Mouse (Mus musculus): ENCODE measurements around the gene Itpk1. TPM values are rescaled to one million over a fixed set of nuclear protein-coding genes. Genes with fewer than 3 reads are reported as not detected.

Itpk1 gene
- polyA plus RNA-seq, 1 experiment from 2014 or later, result 21.9 TPM

- Histone ChIP-seq H3K27me3 (ENCODE audit: control insufficient read depth, insufficient read depth, low read length) (no peaks in the 10 kb centered on the region), H3K4me3 (replicated peaks; ENCODE audit: low read length) (no peak overlapping the region), H3K9ac (ENCODE audit: low read length) (no peak overlapping the region), H3K4me2 (ENCODE audit: low read depth, low read length) (no peak overlapping the region), H3K9me3 (replicated peaks; ENCODE audit: control insufficient read depth, low read length) (no peaks in the 10 kb centered on the region), H3K36me3 (ENCODE audit: control insufficient read depth, insufficient read depth, low read length) (no peaks in the 10 kb centered on the region), H3K27ac (ENCODE audit: low read length) (no peak overlapping the region), H3K4me1 (ENCODE audit: control insufficient read depth, insufficient read depth, low read length) (no peaks in the 10 kb centered on the region)
- ATAC-seq (ENCODE audit: insufficient read depth, low FRiP score), result no peak
- WGBS, result 54% methylated on average over 6 of the region's 6 CpGs
Measured at GRCm38 (mm10) chr12:102545122-102545521, 159.6 kb downstream of the Itpk1 start.

DNA sequence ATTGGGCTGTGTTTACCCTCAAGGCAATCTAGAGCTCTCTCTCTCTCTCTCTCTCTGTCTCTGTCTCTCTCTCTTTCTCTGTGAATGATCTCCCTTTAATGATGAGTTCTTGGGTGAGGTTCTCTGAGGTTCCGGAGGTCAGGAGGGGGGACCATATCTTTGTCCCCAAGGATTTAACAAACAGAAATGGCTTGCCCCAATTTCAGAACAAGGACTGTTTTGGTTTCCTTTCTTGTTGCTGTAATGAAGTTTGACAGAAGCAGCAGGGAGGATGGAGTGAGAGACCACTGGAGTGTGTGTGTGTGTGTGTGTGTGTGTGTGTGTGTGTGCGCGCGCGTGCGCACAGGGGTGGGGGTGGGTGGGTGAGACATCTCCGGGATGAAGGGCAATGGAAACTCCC lies 163.6 kb downstream of the Itpk1 start:
- no peak overlapping the region for H3K4me2 ChIP-seq (ENCODE audit: low read depth, low read length)
- WGBS, result 98% methylated on average over 7 of the region's 7 CpGs
- H3K27me3 ChIP-seq (ENCODE audit: control insufficient read depth, insufficient read depth, low read length), result no peaks in the 10 kb centered on the region
- H3K4me3 ChIP-seq (replicated peaks; ENCODE audit: low read length), result no peak overlapping the region
- no peaks in the 10 kb centered on the region for H3K9me3 ChIP-seq (replicated peaks; ENCODE audit: control insufficient read depth, low read length)
- H3K4me1 ChIP-seq (ENCODE audit: control insufficient read depth, insufficient read depth, low read length), result no peaks in the 10 kb centered on the region
- H3K27ac ChIP-seq (ENCODE audit: low read length), result no peak overlapping the region
- H3K9ac ChIP-seq (ENCODE audit: low read length), result no peak overlapping the region
- ATAC-seq (ENCODE audit: insufficient read depth, low FRiP score), result no peak
- H3K36me3 ChIP-seq (ENCODE audit: control insufficient read depth, insufficient read depth, low read length), result no peaks in the 10 kb centered on the region

DNA sequence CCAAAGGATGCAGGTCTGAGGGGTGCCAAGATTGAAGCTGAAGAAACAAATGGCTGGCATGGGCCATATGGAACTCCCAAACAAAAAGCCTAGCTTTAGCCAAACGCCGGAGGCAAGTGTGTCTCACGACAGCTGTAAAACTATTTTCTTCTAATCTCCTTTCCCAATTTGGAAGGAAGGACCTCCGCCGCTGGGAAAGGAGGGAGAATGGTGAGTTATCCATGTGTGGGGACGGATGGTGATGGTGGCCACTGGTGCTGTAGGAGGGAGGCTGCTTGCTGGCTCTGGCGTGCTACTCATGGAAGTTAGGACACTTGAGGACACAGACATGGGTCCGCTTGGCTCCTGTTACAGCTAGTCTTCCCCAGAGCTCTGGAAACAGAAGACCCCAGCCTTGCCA lies 164.5 kb downstream of the Itpk1 start:
- no peaks in the 10 kb centered on the region for H3K9me3 ChIP-seq (replicated peaks; ENCODE audit: control insufficient read depth, low read length)
- H3K27me3 ChIP-seq (ENCODE audit: control insufficient read depth, insufficient read depth, low read length), result no peaks in the 10 kb centered on the region
- H3K9ac ChIP-seq (ENCODE audit: low read length), result no peak overlapping the region
- no peaks in the 10 kb centered on the region for H3K4me1 ChIP-seq (ENCODE audit: control insufficient read depth, insufficient read depth, low read length)
- no peak overlapping the region for H3K4me2 ChIP-seq (ENCODE audit: low read depth, low read length)
- no peaks in the 10 kb centered on the region for H3K36me3 ChIP-seq (ENCODE audit: control insufficient read depth, insufficient read depth, low read length)
- 77% methylated on average over 8 of the region's 8 CpGs for WGBS
- no peak for ATAC-seq (ENCODE audit: insufficient read depth, low FRiP score)
- no peak overlapping the region for H3K4me3 ChIP-seq (replicated peaks; ENCODE audit: low read length)
- no peak overlapping the region for H3K27ac ChIP-seq (ENCODE audit: low read length)

GRCm38 (mm10) chr12:102535796-102536195 lies 168.9 kb downstream of the Itpk1 start:
- no peaks in the 10 kb centered on the region for H3K27me3 ChIP-seq (ENCODE audit: control insufficient read depth, insufficient read depth, low read length)
- no peaks in the 10 kb centered on the region for H3K9me3 ChIP-seq (replicated peaks; ENCODE audit: control insufficient read depth, low read length)
- no peaks in the 10 kb centered on the region for H3K4me1 ChIP-seq (ENCODE audit: control insufficient read depth, insufficient read depth, low read length)
- no peak overlapping the region for H3K4me3 ChIP-seq (replicated peaks; ENCODE audit: low read length)
- H3K9ac ChIP-seq (ENCODE audit: low read length), result no peak overlapping the region
- 31% methylated on average over 1 of the region's 1 CpGs for WGBS
- H3K36me3 ChIP-seq (ENCODE audit: control insufficient read depth, insufficient read depth, low read length), result no peaks in the 10 kb centered on the region
- no peak overlapping the region for H3K27ac ChIP-seq (ENCODE audit: low read length)
- H3K4me2 ChIP-seq (ENCODE audit: low read depth, low read length), result no peak overlapping the region
- ATAC-seq (ENCODE audit: insufficient read depth, low FRiP score), result no peak

GRCm38 (mm10) chr12:102527989-102528388 lies 176.7 kb downstream of the Itpk1 start:
- 69% methylated on average over 5 of the region's 5 CpGs for WGBS
- Histone ChIP-seq H3K9me3 (replicated peaks; ENCODE audit: control insufficient read depth, low read length) (no peaks in the 10 kb centered on the region), H3K27me3 (ENCODE audit: control insufficient read depth, insufficient read depth, low read length) (no peaks in the 10 kb centered on the region), H3K4me1 (ENCODE audit: control insufficient read depth, insufficient read depth, low read length) (no peaks in the 10 kb centered on the region), H3K36me3 (ENCODE audit: control insufficient read depth, insufficient read depth, low read length) (no peaks in the 10 kb centered on the region), H3K4me3 (replicated peaks; ENCODE audit: low read length) (no peak overlapping the region), H3K4me2 (ENCODE audit: low read depth, low read length) (no peak overlapping the region), H3K27ac (ENCODE audit: low read length) (no peak overlapping the region), H3K9ac (ENCODE audit: low read length) (no peak overlapping the region)
- no peak for ATAC-seq (ENCODE audit: insufficient read depth, low FRiP score)

GRCm38 (mm10) chr12:102524760-102525159 lies 180.0 kb downstream of the Itpk1 start:
- H3K4me2 ChIP-seq (ENCODE audit: low read depth, low read length), result no peak overlapping the region
- no peak overlapping the region; the same call in none of the 2 replicates for H3K27ac ChIP-seq (ENCODE audit: low read length)
- no peak overlapping the region for H3K4me3 ChIP-seq (replicated peaks; ENCODE audit: low read length)
- no peaks in the 10 kb centered on the region for H3K9me3 ChIP-seq (replicated peaks; ENCODE audit: control insufficient read depth, low read length)
- 21% methylated on average over 6 of the region's 6 CpGs for WGBS
- H3K4me1 ChIP-seq (ENCODE audit: control insufficient read depth, insufficient read depth, low read length), result peaks cover 7% of the 10 kb centered on the region
- H3K27me3 ChIP-seq (ENCODE audit: control insufficient read depth, insufficient read depth, low read length), result no peaks in the 10 kb centered on the region
- H3K36me3 ChIP-seq (ENCODE audit: control insufficient read depth, insufficient read depth, low read length), result no peaks in the 10 kb centered on the region
- ATAC-seq (ENCODE audit: insufficient read depth, low FRiP score), result no peak
- H3K9ac ChIP-seq (ENCODE audit: low read length), result no peak overlapping the region

DNA sequence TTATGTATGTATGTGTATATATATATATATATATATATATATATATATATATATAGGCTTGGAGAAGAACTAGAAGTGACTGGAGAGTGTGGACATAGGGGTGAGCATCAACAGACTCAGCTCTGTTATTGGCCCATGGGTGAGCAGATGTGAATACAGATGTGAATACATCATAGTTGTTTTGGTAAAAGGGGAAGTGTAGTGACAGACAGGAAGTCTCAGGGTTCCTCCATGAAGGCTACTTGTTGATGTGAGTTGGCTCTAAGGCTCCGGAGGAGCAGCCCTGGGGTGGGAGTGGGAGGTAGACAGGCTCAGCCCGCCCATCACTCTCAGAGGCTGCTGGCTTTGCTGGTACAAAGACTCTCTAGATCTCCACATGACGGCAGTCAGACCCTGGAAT lies 180.5 kb downstream of the Itpk1 start:
- H3K9ac ChIP-seq (ENCODE audit: low read length), result no peak overlapping the region

GRCm38 (mm10) chr12:102521777-102522319 lies 182.9 kb downstream of the Itpk1 start:
- H3K9ac ChIP-seq (ENCODE audit: low read length), result no peak overlapping the region
- H3K4me3 ChIP-seq (replicated peaks; ENCODE audit: low read length), result no peak overlapping the region
- peak; percentile 79 for ATAC-seq (ENCODE audit: insufficient read depth, low FRiP score)
- WGBS, result 20% methylated on average over 13 of the region's 13 CpGs
- peaks cover 7% of the 10 kb centered on the region for H3K4me1 ChIP-seq (ENCODE audit: control insufficient read depth, insufficient read depth, low read length)
- no peak overlapping the region for H3K4me2 ChIP-seq (ENCODE audit: low read depth, low read length)
- no peak overlapping the region for H3K27ac ChIP-seq (ENCODE audit: low read length)
- H3K27me3 ChIP-seq (ENCODE audit: control insufficient read depth, insufficient read depth, low read length), result no peaks in the 10 kb centered on the region
- H3K9me3 ChIP-seq (replicated peaks; ENCODE audit: control insufficient read depth, low read length), result no peaks in the 10 kb centered on the region
- no peaks in the 10 kb centered on the region for H3K36me3 ChIP-seq (ENCODE audit: control insufficient read depth, insufficient read depth, low read length)

More for the DNA sequence above, 180.5 kb downstream of the Itpk1 start:
- no peaks in the 10 kb centered on the region for H3K36me3 ChIP-seq (ENCODE audit: control insufficient read depth, insufficient read depth, low read length)
- peak; percentile 23; the same call in 1 of the 2 replicates for ATAC-seq (ENCODE audit: insufficient read depth, low FRiP score)
- H3K9me3 ChIP-seq (replicated peaks; ENCODE audit: control insufficient read depth, low read length), result no peaks in the 10 kb centered on the region
- no peaks in the 10 kb centered on the region for H3K27me3 ChIP-seq (ENCODE audit: control insufficient read depth, insufficient read depth, low read length)
- no peak overlapping the region for H3K4me2 ChIP-seq (ENCODE audit: low read depth, low read length)
- H3K27ac ChIP-seq (ENCODE audit: low read length), result no peak overlapping the region; the same call in 1 of the 2 replicates
- H3K4me1 ChIP-seq (ENCODE audit: control insufficient read depth, insufficient read depth, low read length), result peaks cover 7% of the 10 kb centered on the region
- WGBS, result 46% methylated on average over 3 of the region's 3 CpGs
- no peak overlapping the region for H3K4me3 ChIP-seq (replicated peaks; ENCODE audit: low read length)

- Histone ChIP-seq H3K4me2 (ENCODE audit: low read depth, low read length) (no peak overlapping the region), H3K27me3 (ENCODE audit: control insufficient read depth, insufficient read depth, low read length) (no peaks in the 10 kb centered on the region), H3K27ac (ENCODE audit: low read length) (no peak overlapping the region), H3K4me3 (replicated peaks; ENCODE audit: low read length) (no peak overlapping the region), H3K9me3 (replicated peaks; ENCODE audit: control insufficient read depth, low read length) (no peaks in the 10 kb centered on the region), H3K4me1 (ENCODE audit: control insufficient read depth, insufficient read depth, low read length) (peaks cover 7% of the 10 kb centered on the region), H3K9ac (ENCODE audit: low read length) (no peak overlapping the region), H3K36me3 (ENCODE audit: control insufficient read depth, insufficient read depth, low read length) (no peaks in the 10 kb centered on the region)
- WGBS, result 86% methylated on average over 12 of the region's 12 CpGs
- no peak for ATAC-seq (ENCODE audit: insufficient read depth, low FRiP score)
Measured at GRCm38 (mm10) chr12:102519929-102520720, 184.6 kb downstream of the Itpk1 start.
